Mouse (Mus musculus): ENCODE measurements around the gene Chn1. TPM values are rescaled to one million over a fixed set of nuclear protein-coding genes. Genes with fewer than 3 reads are reported as not detected.

The Chn1 gene
- polyA plus RNA-seq, 1 experiment from 2014 or later = 26.1 TPM

- no peaks in the 10 kb centered on the region for H3K27me3 ChIP-seq
- no peak overlapping the region for H3K27ac ChIP-seq
- H3K36me3 ChIP-seq = no peaks in the 10 kb centered on the region
- H3K9me3 ChIP-seq = no peaks in the 10 kb centered on the region
- ATAC-seq (ENCODE audit: low FRiP score, low read depth) = no peak
- 19% methylated on average over 12 of the region's 12 CpGs for WGBS
- peak overlapping the region; percentile 50 for H3K9ac ChIP-seq
- peaks cover 22% of the 10 kb centered on the region for H3K4me1 ChIP-seq
- peak overlapping the region; percentile 43 for H3K4me3 ChIP-seq
- peak overlapping the region; percentile 64 for H3K4me2 ChIP-seq (replicated peaks)
These were observed 189.8 kb downstream of the Chn1 start for GRCm38 (mm10) chr2:73585347-73585831.

DNA sequence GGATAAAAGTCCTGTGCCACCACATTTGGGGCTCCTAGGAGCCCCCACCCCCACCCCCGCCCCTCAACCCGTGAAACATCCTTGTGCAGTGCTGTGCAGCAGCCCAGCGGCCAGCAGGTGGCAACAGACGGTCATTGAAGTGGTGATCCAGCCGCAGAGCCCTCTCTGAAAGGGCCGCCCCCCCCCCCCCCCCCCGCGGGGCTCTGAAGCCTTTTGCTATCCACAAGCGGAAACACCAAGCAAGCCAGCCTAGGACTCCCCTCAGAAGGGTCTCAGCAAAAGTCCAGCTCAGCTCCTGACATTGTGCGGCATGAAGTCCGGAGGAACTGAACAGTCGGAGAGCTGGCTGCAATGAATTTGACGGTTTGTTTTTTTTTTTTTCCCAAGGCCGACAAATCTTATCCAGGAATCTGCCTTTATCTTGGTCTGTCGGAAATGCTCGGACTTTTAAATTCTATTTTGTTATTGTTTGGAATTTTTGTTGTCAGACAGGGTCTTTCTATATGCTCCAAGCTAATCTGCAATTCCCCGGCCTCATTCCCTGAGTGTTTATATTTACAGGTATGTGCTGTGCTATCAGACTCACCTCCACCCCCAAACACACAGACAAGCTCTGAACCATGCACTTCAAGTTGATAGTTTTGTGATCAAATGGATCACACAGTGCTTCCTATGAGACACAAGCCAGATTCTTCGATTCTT, 190.3 kb downstream of the Chn1 start:
- no peaks in the 10 kb centered on the region for H3K36me3 ChIP-seq
- peak overlapping the region; percentile 43 for H3K4me3 ChIP-seq
- WGBS = 3% methylated on average over 17 of the region's 18 CpGs
- H3K9ac ChIP-seq = peak overlapping the region; percentile 50
- ATAC-seq (ENCODE audit: low FRiP score, low read depth) = peak; percentile 77; the same call in 1 of the 2 replicates
- no peak overlapping the region for H3K27ac ChIP-seq
- peak overlapping the region; percentile 64 for H3K4me2 ChIP-seq (replicated peaks)
- no peaks in the 10 kb centered on the region for H3K9me3 ChIP-seq
- H3K27me3 ChIP-seq = no peaks in the 10 kb centered on the region
- peaks cover 16% of the 10 kb centered on the region for H3K4me1 ChIP-seq

- Histone ChIP-seq H3K9me3 (no peaks in the 10 kb centered on the region), H3K36me3 (no peaks in the 10 kb centered on the region), H3K4me2 (replicated peaks) (no peak overlapping the region), H3K9ac (0 out of 2 replicates have a peak overlapping the region, but pooled peaks have one; percentile 4), H3K27ac (0 out of 2 replicates have a peak overlapping the region, but pooled peaks have one; percentile 3), H3K4me3 (no peak overlapping the region), H3K4me1 (peaks cover 21% of the 10 kb centered on the region), H3K27me3 (no peaks in the 10 kb centered on the region)
- ATAC-seq (ENCODE audit: low FRiP score, low read depth) = no peak
- 88% methylated on average over 5 of the region's 5 CpGs for WGBS
These were observed 194.4 kb downstream of the Chn1 start for GRCm38 (mm10) chr2:73580720-73581119.

- Histone ChIP-seq H3K4me2 (replicated peaks) (no peak within 1 kb of the TSS), H3K9ac (0 out of 2 replicates have a peak within 1 kb of the TSS, but pooled peaks have one; percentile 4), H3K27ac (0 out of 2 replicates have a peak within 1 kb of the TSS, but pooled peaks have one; percentile 3), H3K36me3 (no peaks in the 10 kb centered on the region), H3K4me3 (no peak within 1 kb of the TSS), H3K4me1 (peaks cover 15% of the 10 kb centered on the region), H3K27me3 (no peaks in the 10 kb centered on the region), H3K9me3 (no peaks in the 10 kb centered on the region)
- 93% methylated on average over 9 of the region's 9 CpGs for WGBS
- ATAC-seq (ENCODE audit: low FRiP score, low read depth) = peak; percentile 48; the same call in 1 of the 2 replicates
These were observed 195.0 kb downstream of the Chn1 start, which contains the start of gene Chrna1 for GRCm38 (mm10) chr2:73580166-73580565. Chrna1 (minus strand) TSS chr2:73580338.

DNA sequence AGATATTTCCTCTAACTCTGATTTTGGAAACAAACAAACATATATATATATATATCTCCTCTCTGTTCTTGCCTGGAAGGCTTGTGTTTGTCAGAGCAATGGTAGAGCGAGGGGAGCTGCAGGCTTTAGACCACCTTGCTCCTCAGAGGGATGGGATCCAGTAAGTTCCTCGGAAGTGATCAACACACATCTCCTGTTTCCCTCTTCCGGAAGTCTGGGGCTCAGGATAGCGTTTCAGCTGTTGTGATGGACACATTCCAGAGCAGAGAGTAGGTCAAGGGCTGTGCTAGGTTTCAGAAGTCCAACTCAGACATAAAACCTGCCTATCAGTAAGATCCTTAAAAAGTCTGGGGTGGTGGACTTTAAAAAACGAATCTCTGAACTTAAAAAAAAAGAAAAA, 196.0 kb downstream of the Chn1 start:
- peaks cover 17% of the 10 kb centered on the region for H3K4me1 ChIP-seq
- H3K27me3 ChIP-seq = no peaks in the 10 kb centered on the region
- no peak overlapping the region for H3K4me2 ChIP-seq (replicated peaks)
- ATAC-seq (ENCODE audit: low FRiP score, low read depth) = no peak
- H3K9me3 ChIP-seq = no peaks in the 10 kb centered on the region
- no peak overlapping the region for H3K9ac ChIP-seq
- no peak overlapping the region for H3K27ac ChIP-seq
- no peaks in the 10 kb centered on the region for H3K36me3 ChIP-seq
- no peak overlapping the region for H3K4me3 ChIP-seq
- 53% methylated on average over 5 of the region's 5 CpGs for WGBS

DNA sequence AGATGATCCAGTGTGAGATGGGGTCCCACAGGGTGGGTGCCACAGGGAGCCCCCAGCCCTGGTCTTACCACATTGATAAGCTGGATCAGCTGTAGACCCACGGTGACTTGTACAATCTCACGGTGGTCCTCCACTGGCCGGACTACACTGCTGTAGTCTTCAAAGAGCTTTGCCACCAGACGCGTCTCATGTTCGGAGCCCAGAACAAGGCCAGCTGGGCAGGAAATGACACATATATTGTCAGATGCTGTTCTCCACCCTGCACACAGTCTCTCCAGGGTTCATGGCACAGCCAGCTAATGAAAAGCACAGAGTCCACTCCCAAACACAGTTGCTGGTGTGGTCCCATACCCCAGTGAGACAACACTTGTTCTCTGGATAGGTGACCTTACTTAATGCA, 200.7 kb downstream of the Chn1 start:
- no peaks in the 10 kb centered on the region for H3K9me3 ChIP-seq
- H3K27ac ChIP-seq = no peak overlapping the region
- no peak overlapping the region for H3K4me2 ChIP-seq (replicated peaks)
- H3K9ac ChIP-seq = no peak overlapping the region
- 46% methylated on average over 6 of the region's 6 CpGs for WGBS
- H3K4me1 ChIP-seq = peaks cover 26% of the 10 kb centered on the region
- no peaks in the 10 kb centered on the region for H3K36me3 ChIP-seq
- H3K4me3 ChIP-seq = no peak overlapping the region
- no peak for ATAC-seq (ENCODE audit: low FRiP score, low read depth)
- H3K27me3 ChIP-seq = no peaks in the 10 kb centered on the region

DNA sequence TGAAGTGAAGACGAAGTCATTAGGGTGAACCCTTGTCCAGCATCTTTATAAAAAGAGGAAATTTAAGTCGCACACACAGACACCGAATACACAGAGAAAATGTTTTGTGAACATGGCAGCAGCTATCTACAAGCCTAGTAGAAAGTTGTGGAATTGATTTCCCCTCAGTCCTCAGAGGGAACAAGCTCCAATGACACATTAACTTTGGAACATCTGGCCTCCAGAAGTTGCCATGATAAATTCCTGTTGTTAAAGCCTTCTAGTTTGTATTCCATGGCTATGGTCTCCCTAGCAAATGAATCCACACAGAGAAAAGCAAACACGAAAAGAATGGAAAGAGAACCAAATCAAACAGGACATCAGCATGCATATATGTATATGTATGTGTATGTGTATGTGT, 201.6 kb downstream of the Chn1 start:
- 58% methylated on average over 4 of the region's 4 CpGs for WGBS
- no peak for ATAC-seq (ENCODE audit: low FRiP score, low read depth)
- Histone ChIP-seq H3K9ac (no peak overlapping the region), H3K9me3 (no peaks in the 10 kb centered on the region), H3K4me3 (no peak overlapping the region), H3K36me3 (no peaks in the 10 kb centered on the region), H3K4me1 (peaks cover 26% of the 10 kb centered on the region), H3K27ac (no peak overlapping the region), H3K4me2 (replicated peaks) (peak overlapping the region; percentile 63; the same call in 1 of the 2 replicates), H3K27me3 (no peaks in the 10 kb centered on the region)

DNA sequence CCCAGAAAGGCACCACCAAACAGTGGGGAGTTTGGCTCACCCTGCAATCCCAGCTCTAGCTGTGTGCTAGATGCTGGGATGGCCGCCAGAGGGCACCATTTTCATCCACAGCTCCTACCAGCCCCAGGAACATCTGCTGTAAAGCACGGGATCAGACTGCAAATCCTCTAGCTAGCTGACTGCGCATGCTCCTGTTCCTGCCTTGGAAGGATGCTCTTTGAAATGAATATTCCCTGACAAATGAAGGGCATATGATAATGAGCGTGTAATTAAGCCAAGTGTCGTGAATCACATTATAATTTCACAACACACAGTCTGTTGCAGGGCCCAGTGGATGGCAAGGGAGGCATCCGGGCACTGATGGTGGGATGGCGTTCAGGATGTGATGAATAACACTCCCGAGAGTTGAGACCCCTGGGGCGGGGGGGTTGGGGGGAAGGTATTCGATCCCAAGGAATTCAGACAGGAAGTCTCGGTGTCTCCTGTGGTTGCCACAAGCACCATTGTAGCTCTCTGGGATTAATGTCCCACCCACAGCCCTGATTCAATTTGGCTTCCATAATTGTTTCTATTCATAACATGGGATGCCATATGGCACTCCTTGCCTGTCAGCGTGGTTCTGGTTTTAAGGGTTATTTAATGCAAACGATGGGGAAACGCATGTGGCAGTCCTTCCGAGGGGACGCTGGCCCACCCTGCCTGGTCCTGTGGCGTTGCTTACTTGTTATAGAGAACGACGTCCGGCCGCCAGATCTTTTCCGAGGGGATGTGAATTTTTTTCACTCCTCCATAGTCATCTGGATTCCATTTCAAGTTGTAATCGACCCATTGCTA, 202.4 kb downstream of the Chn1 start:
- H3K4me3 ChIP-seq = peak overlapping the region; percentile 34
- peak; percentile 85 for ATAC-seq (ENCODE audit: low FRiP score, low read depth)
- peaks cover 26% of the 10 kb centered on the region for H3K4me1 ChIP-seq
- 5% methylated on average over 23 of the region's 23 CpGs for WGBS
- H3K27me3 ChIP-seq = no peaks in the 10 kb centered on the region
- H3K36me3 ChIP-seq = no peaks in the 10 kb centered on the region
- H3K9me3 ChIP-seq = no peaks in the 10 kb centered on the region
- peak overlapping the region; percentile 55; the same call in 1 of the 2 replicates for H3K9ac ChIP-seq
- no peak overlapping the region; the same call in 1 of the 2 replicates for H3K27ac ChIP-seq
- H3K4me2 ChIP-seq (replicated peaks) = peak overlapping the region; percentile 63

DNA sequence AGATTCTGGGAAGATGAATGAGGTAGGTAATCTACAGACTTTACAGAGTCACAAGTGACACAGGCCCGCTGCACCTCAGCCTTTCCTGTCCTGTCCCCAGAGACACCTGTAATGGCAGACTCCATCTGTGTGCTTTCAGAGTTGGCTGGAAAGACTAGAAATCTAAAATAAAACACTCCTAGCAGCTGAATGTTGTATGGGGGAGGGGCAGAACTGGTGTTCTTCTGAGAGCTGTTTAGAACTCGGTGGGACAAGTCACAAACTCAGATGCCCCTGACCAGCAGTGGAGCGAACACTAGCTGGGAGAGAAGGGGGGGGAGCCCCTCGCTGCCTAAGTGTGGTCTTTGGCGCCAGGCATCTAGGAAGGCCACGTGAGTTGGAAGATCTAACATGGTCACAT, 203.2 kb downstream of the Chn1 start:
- H3K36me3 ChIP-seq = no peaks in the 10 kb centered on the region
- 64% methylated on average over 6 of the region's 6 CpGs for WGBS
- no peaks in the 10 kb centered on the region for H3K9me3 ChIP-seq
- ATAC-seq (ENCODE audit: low FRiP score, low read depth) = no peak
- H3K27me3 ChIP-seq = no peaks in the 10 kb centered on the region
- no peak overlapping the region for H3K27ac ChIP-seq
- no peak overlapping the region for H3K9ac ChIP-seq
- H3K4me1 ChIP-seq = peaks cover 25% of the 10 kb centered on the region
- H3K4me3 ChIP-seq = no peak overlapping the region
- no peak overlapping the region for H3K4me2 ChIP-seq (replicated peaks)

- no peak overlapping the region for H3K4me3 ChIP-seq
- no peak overlapping the region for H3K9ac ChIP-seq
- H3K27ac ChIP-seq = no peak overlapping the region
- no peak for ATAC-seq (ENCODE audit: low FRiP score, low read depth)
- H3K9me3 ChIP-seq = no peaks in the 10 kb centered on the region
- H3K4me1 ChIP-seq = peaks cover 20% of the 10 kb centered on the region
- 91% methylated on average over 9 of the region's 9 CpGs for WGBS
- no peaks in the 10 kb centered on the region for H3K36me3 ChIP-seq
- no peak overlapping the region for H3K4me2 ChIP-seq (replicated peaks)
- no peaks in the 10 kb centered on the region for H3K27me3 ChIP-seq
These were observed 203.8 kb downstream of the Chn1 start for GRCm38 (mm10) chr2:73571304-73571703.

GRCm38 (mm10) chr2:73566989-73567605, 208.0 kb downstream of the Chn1 start:
- 16% methylated on average over 8 of the region's 8 CpGs for WGBS
- no peaks in the 10 kb centered on the region for H3K36me3 ChIP-seq
- ATAC-seq (ENCODE audit: low FRiP score, low read depth) = peak; percentile 26; the same call in 1 of the 2 replicates
- no peaks in the 10 kb centered on the region for H3K27me3 ChIP-seq
- no peaks in the 10 kb centered on the region for H3K9me3 ChIP-seq
- peak overlapping the region; percentile 50 for H3K4me2 ChIP-seq (replicated peaks)
- H3K27ac ChIP-seq = no peak overlapping the region
- peak overlapping the region; percentile 16 for H3K4me3 ChIP-seq
- no peak overlapping the region for H3K9ac ChIP-seq
- H3K4me1 ChIP-seq = peaks cover 19% of the 10 kb centered on the region

DNA sequence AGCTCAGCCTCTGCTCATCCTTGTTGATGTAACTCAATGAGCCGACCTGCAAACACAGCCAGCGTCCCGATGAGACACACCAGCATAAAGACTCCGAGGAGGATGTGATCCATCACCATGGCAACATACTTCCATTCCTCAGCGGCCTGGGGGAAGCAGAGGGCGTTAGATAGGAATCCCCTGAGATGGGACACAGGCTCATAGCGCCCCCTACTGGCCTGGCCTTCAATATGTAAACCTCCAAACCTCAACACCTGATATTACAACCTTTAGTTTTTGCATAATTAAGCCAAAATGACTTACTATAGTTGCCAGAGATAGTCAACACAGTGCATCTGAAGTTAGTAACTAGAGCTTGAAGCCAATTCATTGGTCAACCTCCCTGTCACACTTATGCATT, 209.0 kb downstream of the Chn1 start:
- 25% methylated on average over 7 of the region's 7 CpGs for whole genome bisulfite sequencing
- ATAC-seq (ENCODE audit: low FRiP score, low read depth) = no peak

More for the DNA sequence above, 209.0 kb downstream of the Chn1 start:
- Histone ChIP-seq H3K36me3 (no peaks in the 10 kb centered on the region), H3K9ac (no peak overlapping the region), H3K27me3 (no peaks in the 10 kb centered on the region), H3K27ac (no peak overlapping the region), H3K4me1 (peaks cover 23% of the 10 kb centered on the region), H3K4me2 (replicated peaks) (no peak overlapping the region), H3K9me3 (no peaks in the 10 kb centered on the region), H3K4me3 (no peak overlapping the region)
